Mouse (Mus musculus) C2C12 (cell line): ENCODE measurements around the gene Akap14. TPM values are rescaled to one million over a fixed set of nuclear protein-coding genes. Genes with fewer than 3 reads are reported as not detected.
A peak's percentile ranks its signal among the peaks of the same experiment; 100 is the strongest.

ENCODE experiments used
- H3K27me3 ChIP-seq: one replicate; pipeline ENCODE4 v1.6.1; 2011; ENCODE audit not compliant: control insufficient read depth, insufficient read depth, insufficient read length
- H3K36me3 ChIP-seq: one replicate; pipeline ENCODE4 v1.6.1; 2011; ENCODE audit not compliant: control insufficient read depth, insufficient read depth
- H3K4me3 ChIP-seq: one replicate; pipeline ENCODE4 v1.5.1; 2011; ENCODE audit warnings: mild to moderate bottlenecking, control low read depth; ENCODE audit not compliant: poor library complexity, insufficient read depth, severe bottlenecking
- H3K79me2 ChIP-seq: one replicate; pipeline ENCODE4 v1.6.1; 2011; ENCODE audit not compliant: control insufficient read depth, insufficient read depth
- H3K79me3 ChIP-seq: one replicate; pipeline ENCODE4 v1.6.1; 2011; ENCODE audit warnings: low read depth, control low read depth
- H3ac ChIP-seq: one replicate; pipeline ENCODE3; 2011; ENCODE audit warnings: low read depth; ENCODE audit not compliant: control insufficient read depth, insufficient read length
- CEBPB ChIP-seq: IDR thresholded peaks from one replicate; pipeline ENCODE4 v1.6.1; 2011; ENCODE audit warnings: low read depth, mild to moderate bottlenecking, control low read depth, moderate library complexity
- CTCF ChIP-seq: IDR thresholded peaks from one replicate; pipeline ENCODE4 v1.5.1; 2011; ENCODE audit not compliant: control insufficient read depth, insufficient read depth, insufficient read length
- FOSL1 ChIP-seq: IDR thresholded peaks from one replicate; pipeline ENCODE4 v1.8.0; 2011; ENCODE audit warnings: mild to moderate bottlenecking, low read length; ENCODE audit not compliant: poor library complexity, insufficient read depth, severe bottlenecking
- MAX ChIP-seq: IDR thresholded peaks from one replicate; pipeline ENCODE4 v1.6.1; 2011; ENCODE audit warnings: mild to moderate bottlenecking, control low read depth
- MYOD1 ChIP-seq: IDR thresholded peaks from one replicate; pipeline ENCODE4 v1.6.1; 2011; ENCODE audit warnings: low read depth; ENCODE audit not compliant: control insufficient read depth, insufficient read length
- MYOG ChIP-seq: IDR thresholded peaks from one replicate; pipeline ENCODE4 v1.6.1; 2011; ENCODE audit not compliant: control insufficient read depth, insufficient read length; ENCODE audit errors: extremely low read depth
- USF1 ChIP-seq: IDR thresholded peaks from one replicate; pipeline ENCODE4 v1.6.1; 2011; ENCODE audit warnings: low read depth, mild to moderate bottlenecking, control low read depth, moderate library complexity
- polyA plus RNA-seq: library from polyadenylated mRNA; unstranded; fragments of >200 nt; fragmentation: generic; extraction: Trizol; gene quantifications from one replicate; pipeline ENCODE4 v1.2.1, GENCODE M21; 2012; ENCODE audit warnings: missing spikeins

The Akap14 gene
- polyA plus RNA-seq, 1 experiment = 0.04 TPM

GRCm38 (mm10) chrX:37141732-37142131, 26.9 kb downstream of the Akap14 start:
- Histone ChIP-seq H3K4me3 (no peak overlapping the region), H3K79me2 (no peaks in the 10 kb centered on the region), H3K79me3 (no peaks in the 10 kb centered on the region), H3K36me3 (peaks cover 28% of the 10 kb centered on the region), H3K27me3 (no peaks in the 10 kb centered on the region), H3ac (no peak overlapping the region)
- TF ChIP-seq MYOD1 (no peak), USF1 (no peak), CEBPB (no peak), MYOG (no peak), CTCF (no peak), MAX (no peak), FOSL1 (no peak)

- Histone ChIP-seq H3K27me3 (no peaks in the 10 kb centered on the region), H3K79me3 (peaks cover 15% of the 10 kb centered on the region), H3K4me3 (peak within 1 kb of the TSS; percentile 59), H3K79me2 (peaks cover 25% of the 10 kb centered on the region), H3ac (peak within 1 kb of the TSS; percentile 79), H3K36me3 (no peaks in the 10 kb centered on the region)
- TF ChIP-seq MYOD1 = no peak
These were observed 41.8 kb downstream of the Akap14 start, which contains the start of gene Nkap for GRCm38 (mm10) chrX:37126671-37127358. Nkap (plus strand) TSS chrX:37126795.

- H3K27me3 ChIP-seq = no peaks in the 10 kb centered on the region
These were observed 43.1 kb downstream of the Akap14 start for GRCm38 (mm10) chrX:37125511-37125910.

GRCm38 (mm10) chrX:37120212-37120611, 48.4 kb downstream of the Akap14 start:
- H3K36me3 ChIP-seq = no peaks in the 10 kb centered on the region
- H3ac ChIP-seq = no peak overlapping the region
- H3K27me3 ChIP-seq = peaks cover 15% of the 10 kb centered on the region
- H3K4me3 ChIP-seq = no peak overlapping the region
- H3K79me2 ChIP-seq = no peaks in the 10 kb centered on the region
- no peaks in the 10 kb centered on the region for H3K79me3 ChIP-seq
- no peak for TF ChIP-seq MAX
- TF ChIP-seq CEBPB = no peak
- no peak for TF ChIP-seq MYOD1
- TF ChIP-seq FOSL1 = no peak

More at GRCm38 (mm10) chrX:37125511-37125910, 43.1 kb downstream of the Akap14 start:
- no peaks in the 10 kb centered on the region for H3K36me3 ChIP-seq
- no peak overlapping the region for H3ac ChIP-seq
- no peak for TF ChIP-seq MAX
- TF ChIP-seq CEBPB = no peak
- TF ChIP-seq MYOD1 = no peak
- no peak for TF ChIP-seq USF1
- no peak for TF ChIP-seq FOSL1
- no peak for TF ChIP-seq MYOG
- TF ChIP-seq CTCF = no peak
- H3K4me3 ChIP-seq = no peak overlapping the region
- H3K79me2 ChIP-seq = peaks cover 25% of the 10 kb centered on the region
- peaks cover 15% of the 10 kb centered on the region for H3K79me3 ChIP-seq

GRCm38 (mm10) chrX:37119585-37119984, 49.1 kb downstream of the Akap14 start:
- Histone ChIP-seq H3K36me3 (no peaks in the 10 kb centered on the region), H3K4me3 (no peak overlapping the region), H3K79me2 (no peaks in the 10 kb centered on the region), H3K79me3 (no peaks in the 10 kb centered on the region), H3ac (no peak overlapping the region), H3K27me3 (peaks cover 16% of the 10 kb centered on the region)
- TF ChIP-seq MYOD1 = no peak
- no peak for TF ChIP-seq CTCF
- no peak for TF ChIP-seq CEBPB
- TF ChIP-seq USF1 = no peak
- no peak for TF ChIP-seq MYOG
- no peak for TF ChIP-seq MAX
- no peak for TF ChIP-seq FOSL1

- no peaks in the 10 kb centered on the region for H3K36me3 ChIP-seq
- no peak overlapping the region for H3ac ChIP-seq
- TF ChIP-seq CEBPB (no peak), CTCF (no peak), MYOD1 (no peak), FOSL1 (no peak), MYOG (no peak)
- H3K4me3 ChIP-seq = no peak overlapping the region
- no peaks in the 10 kb centered on the region for H3K79me2 ChIP-seq
- H3K27me3 ChIP-seq = peaks cover 16% of the 10 kb centered on the region
- H3K79me3 ChIP-seq = no peaks in the 10 kb centered on the region
These were observed 51.6 kb downstream of the Akap14 start for GRCm38 (mm10) chrX:37117085-37117484.
